Mouse (Mus musculus): Measurements from ENCODE around the gene Vtn. TPM values are rescaled to one million over a fixed set of nuclear protein-coding genes. Genes with fewer than 3 reads are reported as not detected.

Gene Vtn
- total and polyA plus RNA-seq, 3 experiments: not detected

- Histone ChIP-seq H3K4me1 (ENCODE audit: insufficient read depth, low read depth, low read length) (peaks cover 21% of the 10 kb centered on the region), H3K4me3 (ENCODE audit: low read depth, low read length) (no peak overlapping the region), H3K9me3 (replicated peaks) (no peaks in the 10 kb centered on the region), H3K27me3 (ENCODE audit: insufficient read depth, low read length) (peaks cover 49% of the 10 kb centered on the region), H3K36me3 (replicated peaks) (no peaks in the 10 kb centered on the region)
- TF ChIP-seq GATA1 (IDR thresholded peaks at IDR 0.05; ENCODE audit: borderline replicate concordance, low read length) (no peak), GATA2 (IDR thresholded peaks at IDR 0.05; ENCODE audit: borderline replicate concordance, low read depth, low read length) (no peak), CTCF (IDR thresholded peaks at IDR 0.05; ENCODE audit: low read depth, low read length) (no peak)
- DNase-seq (ENCODE audit: low spot score) (peak; percentile 52), ATAC-seq (ENCODE audit: extremely low read depth, insufficient number of reproducible peaks, low FRiP score, poor library complexity, severe bottlenecking) (no peak)
Observed at GRCm38 (mm10) chr11:78495904-78496303, 3.0 kb upstream of the Vtn start.

DNA sequence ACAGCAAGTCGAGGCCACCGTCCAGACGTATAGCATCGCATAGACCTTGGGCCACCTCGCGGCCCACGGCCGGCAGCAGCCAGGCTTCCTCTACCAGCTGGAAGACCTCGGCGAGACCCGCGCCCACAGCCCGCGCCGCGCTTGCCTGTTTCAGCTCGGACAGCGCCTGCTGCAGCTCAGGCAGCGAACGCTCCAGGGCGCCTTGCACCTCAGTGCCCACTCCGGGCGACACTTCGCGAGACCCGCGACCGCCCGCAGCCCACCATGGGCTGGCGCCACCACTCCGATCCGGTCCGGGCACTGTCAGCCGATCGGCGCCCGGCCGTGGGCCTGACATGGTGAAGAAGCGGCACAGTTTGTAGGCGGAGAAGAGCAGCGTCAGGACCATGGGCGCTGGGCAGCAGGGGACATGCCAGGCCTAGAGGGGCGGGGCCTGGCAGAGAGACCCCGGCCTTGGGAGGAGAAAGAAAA lies 1.8 kb upstream of the Vtn start:
- no peak for DNase-seq (ENCODE audit: low spot score)
- H3K4me1 ChIP-seq (ENCODE audit: insufficient read depth, low read depth, low read length): peaks cover 21% of the 10 kb centered on the region
- H3K36me3 ChIP-seq (replicated peaks): no peaks in the 10 kb centered on the region
- no peak for TF ChIP-seq CTCF (IDR thresholded peaks at IDR 0.05; ENCODE audit: low read depth, low read length)
- no peak for TF ChIP-seq POLR2AphosphoS5 (IDR thresholded peaks at IDR 0.05; ENCODE audit: insufficient replicate concordance, low read depth, low read length)
- no peak for TF ChIP-seq TAL1 (conservative IDR thresholded peaks at IDR 0.05; ENCODE audit: low read depth, low read length)
- no peak for TF ChIP-seq GATA1 (IDR thresholded peaks at IDR 0.05; ENCODE audit: borderline replicate concordance, low read length)
- TF ChIP-seq GATA2 (IDR thresholded peaks at IDR 0.05; ENCODE audit: borderline replicate concordance, low read depth, low read length): no peak
- ATAC-seq (ENCODE audit: extremely low read depth, insufficient number of reproducible peaks, low FRiP score, poor library complexity, severe bottlenecking): no peak
- no peaks in the 10 kb centered on the region for H3K9me3 ChIP-seq (replicated peaks)
- H3K27me3 ChIP-seq (ENCODE audit: insufficient read depth, low read length): peaks cover 51% of the 10 kb centered on the region
- H3K4me3 ChIP-seq (ENCODE audit: low read depth, low read length): peak overlapping the region; percentile 64; the same call in 1 of the 2 replicates

- ATAC-seq (ENCODE audit: extremely low read depth, insufficient number of reproducible peaks, low FRiP score, poor library complexity, severe bottlenecking): peak; percentile 81
- H3K4me3 ChIP-seq (ENCODE audit: low read depth, low read length): peak within 1 kb of the TSS; percentile 64; the same call in 1 of the 2 replicates
- peak; percentile 89 for DNase-seq (ENCODE audit: low spot score)
- H3K27me3 ChIP-seq (ENCODE audit: insufficient read depth, low read length): peaks cover 51% of the 10 kb centered on the region
- H3K36me3 ChIP-seq (replicated peaks): no peaks in the 10 kb centered on the region
- no peaks in the 10 kb centered on the region for H3K9me3 ChIP-seq (replicated peaks)
- TF ChIP-seq TAL1 (conservative IDR thresholded peaks at IDR 0.05; ENCODE audit: low read depth, low read length): no peak
- TF ChIP-seq POLR2AphosphoS5 (IDR thresholded peaks at IDR 0.05; ENCODE audit: insufficient replicate concordance, low read depth, low read length): no peak
- no peak for TF ChIP-seq GATA2 (IDR thresholded peaks at IDR 0.05; ENCODE audit: borderline replicate concordance, low read depth, low read length)
- TF ChIP-seq CTCF (IDR thresholded peaks at IDR 0.05; ENCODE audit: low read depth, low read length): no peak
- no peak for TF ChIP-seq GATA1 (IDR thresholded peaks at IDR 0.05; ENCODE audit: borderline replicate concordance, low read length)
- peaks cover 21% of the 10 kb centered on the region for H3K4me1 ChIP-seq (ENCODE audit: insufficient read depth, low read depth, low read length)
Observed at GRCm38 (mm10) chr11:78497544-78498522, 1.1 kb upstream of the Vtn start, which contains the start of gene Sarm1. Sarm1 (minus strand) TSS chr11:78497754.

- H3K9me3 ChIP-seq (replicated peaks): no peaks in the 10 kb centered on the region
- H3K36me3 ChIP-seq (replicated peaks): peaks cover 7% of the 10 kb centered on the region
- DNase-seq (ENCODE audit: low spot score) (no peak), ATAC-seq (ENCODE audit: extremely low read depth, insufficient number of reproducible peaks, low FRiP score, poor library complexity, severe bottlenecking) (no peak)
- H3K27me3 ChIP-seq (ENCODE audit: insufficient read depth, low read length): peaks cover 46% of the 10 kb centered on the region
- TF ChIP-seq CTCF (IDR thresholded peaks at IDR 0.05; ENCODE audit: low read depth, low read length) (no peak), GATA2 (IDR thresholded peaks at IDR 0.05; ENCODE audit: borderline replicate concordance, low read depth, low read length) (no peak), TAL1 (conservative IDR thresholded peaks at IDR 0.05; ENCODE audit: low read depth, low read length) (no peak), POLR2AphosphoS5 (IDR thresholded peaks at IDR 0.05; ENCODE audit: insufficient replicate concordance, low read depth, low read length) (no peak), GATA1 (IDR thresholded peaks at IDR 0.05; ENCODE audit: borderline replicate concordance, low read length) (no peak)
- peaks cover 21% of the 10 kb centered on the region for H3K4me1 ChIP-seq (ENCODE audit: insufficient read depth, low read depth, low read length)
- no peak overlapping the region for H3K4me3 ChIP-seq (ENCODE audit: low read depth, low read length)
Observed at GRCm38 (mm10) chr11:78499543-78499942, 652 bp downstream of the Vtn start.

DNA sequence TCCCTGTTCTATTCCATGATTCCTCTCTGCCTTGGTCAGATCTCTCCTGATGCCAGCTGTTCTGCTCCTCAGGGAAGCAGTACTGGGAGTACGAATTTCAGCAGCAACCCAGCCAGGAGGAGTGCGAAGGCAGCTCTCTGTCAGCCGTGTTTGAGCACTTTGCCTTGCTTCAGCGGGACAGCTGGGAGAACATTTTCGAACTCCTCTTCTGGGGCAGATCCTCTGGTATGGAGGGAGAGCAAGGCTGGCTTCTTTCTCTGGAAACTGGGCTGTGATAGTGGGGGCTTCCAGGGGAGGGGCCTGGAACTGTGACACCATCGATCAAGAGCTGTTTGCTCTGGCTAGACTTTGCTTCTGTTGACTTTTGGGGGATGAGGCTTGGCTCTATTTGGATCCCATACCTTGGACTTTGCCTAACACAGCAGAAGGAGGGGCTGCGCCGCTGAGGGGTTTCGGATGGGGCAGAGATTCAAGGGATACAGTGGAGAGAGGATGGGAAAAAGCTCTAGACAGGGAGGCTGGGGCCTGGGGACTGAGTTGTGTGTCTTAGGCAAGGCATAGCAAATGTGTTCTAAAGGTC lies 1.8 kb downstream of the Vtn start:
- TF ChIP-seq POLR2AphosphoS5 (IDR thresholded peaks at IDR 0.05; ENCODE audit: insufficient replicate concordance, low read depth, low read length): no peak
- Histone ChIP-seq H3K4me1 (ENCODE audit: insufficient read depth, low read depth, low read length) (peaks cover 21% of the 10 kb centered on the region), H3K4me3 (ENCODE audit: low read depth, low read length) (no peak overlapping the region), H3K9me3 (replicated peaks) (no peaks in the 10 kb centered on the region), H3K27me3 (ENCODE audit: insufficient read depth, low read length) (peaks cover 44% of the 10 kb centered on the region), H3K36me3 (replicated peaks) (peaks cover 17% of the 10 kb centered on the region)
- no peak for ATAC-seq (ENCODE audit: extremely low read depth, insufficient number of reproducible peaks, low FRiP score, poor library complexity, severe bottlenecking)
- DNase-seq (ENCODE audit: low spot score): no peak

GRCm38 (mm10) chr11:78501529-78501928 lies 2.6 kb downstream of the Vtn start:
- TF ChIP-seq GATA1 (IDR thresholded peaks at IDR 0.05; ENCODE audit: borderline replicate concordance, low read length) (no peak), CTCF (IDR thresholded peaks at IDR 0.05; ENCODE audit: low read depth, low read length) (no peak), GATA2 (IDR thresholded peaks at IDR 0.05; ENCODE audit: borderline replicate concordance, low read depth, low read length) (no peak), POLR2AphosphoS5 (IDR thresholded peaks at IDR 0.05; ENCODE audit: insufficient replicate concordance, low read depth, low read length) (no peak), TAL1 (conservative IDR thresholded peaks at IDR 0.05; ENCODE audit: low read depth, low read length) (no peak)
- H3K27me3 ChIP-seq (ENCODE audit: insufficient read depth, low read length): peaks cover 38% of the 10 kb centered on the region

More at GRCm38 (mm10) chr11:78501529-78501928, 2.6 kb downstream of the Vtn start:
- H3K4me1 ChIP-seq (ENCODE audit: insufficient read depth, low read depth, low read length): peaks cover 21% of the 10 kb centered on the region
- ATAC-seq (ENCODE audit: extremely low read depth, insufficient number of reproducible peaks, low FRiP score, poor library complexity, severe bottlenecking) (no peak), DNase-seq (ENCODE audit: low spot score) (no peak)
- no peak overlapping the region for H3K4me3 ChIP-seq (ENCODE audit: low read depth, low read length)
- H3K36me3 ChIP-seq (replicated peaks): peaks cover 25% of the 10 kb centered on the region
- no peaks in the 10 kb centered on the region for H3K9me3 ChIP-seq (replicated peaks)

Measured in G1E (cell line).